Mouse (Mus musculus): ENCODE measurements around the gene Fis1. TPM values are rescaled to one million over a fixed set of nuclear protein-coding genes. Genes with fewer than 3 reads are reported as not detected.

The Fis1 gene
- polyA plus RNA-seq, 1 experiment = 179 TPM

- Histone ChIP-seq H3K27ac (ENCODE audit: control insufficient read depth, insufficient read depth, low read depth, low read length, poor library complexity) (no peak overlapping the region), H3K4me3 (replicated peaks; ENCODE audit: control insufficient read depth, low read depth, low read length) (peak overlapping the region; percentile 81), H3K4me1 (ENCODE audit: control insufficient read depth, insufficient read depth, low read length) (no peaks in the 10 kb centered on the region)
- WGBS = under 1% methylated on average over 38 of the region's 38 CpGs
- TF ChIP-seq POLR2A (IDR thresholded peaks at IDR 0.05; ENCODE audit: borderline replicate concordance, control insufficient read depth, low read depth, low read length) (no peak), CTCF (IDR thresholded peaks at IDR 0.05; ENCODE audit: control insufficient read depth, insufficient read depth, low read length) (no peak)
These were observed 34.2 kb upstream of the Fis1 start for GRCm38 (mm10) chr5:136918655-136919472.

- Histone ChIP-seq H3K4me1 (ENCODE audit: control insufficient read depth, insufficient read depth, low read length) (no peaks in the 10 kb centered on the region), H3K27ac (ENCODE audit: control insufficient read depth, insufficient read depth, low read depth, low read length, poor library complexity) (no peak overlapping the region), H3K4me3 (replicated peaks; ENCODE audit: control insufficient read depth, low read depth, low read length) (peak overlapping the region; percentile 8)
- TF ChIP-seq POLR2A (IDR thresholded peaks at IDR 0.05; ENCODE audit: borderline replicate concordance, control insufficient read depth, low read depth, low read length) (no peak), CTCF (IDR thresholded peaks at IDR 0.05; ENCODE audit: control insufficient read depth, insufficient read depth, low read length) (no peak)
- WGBS = 15% methylated on average over 18 of the region's 18 CpGs
These were observed 33.4 kb upstream of the Fis1 start for GRCm38 (mm10) chr5:136919546-136920301.

DNA sequence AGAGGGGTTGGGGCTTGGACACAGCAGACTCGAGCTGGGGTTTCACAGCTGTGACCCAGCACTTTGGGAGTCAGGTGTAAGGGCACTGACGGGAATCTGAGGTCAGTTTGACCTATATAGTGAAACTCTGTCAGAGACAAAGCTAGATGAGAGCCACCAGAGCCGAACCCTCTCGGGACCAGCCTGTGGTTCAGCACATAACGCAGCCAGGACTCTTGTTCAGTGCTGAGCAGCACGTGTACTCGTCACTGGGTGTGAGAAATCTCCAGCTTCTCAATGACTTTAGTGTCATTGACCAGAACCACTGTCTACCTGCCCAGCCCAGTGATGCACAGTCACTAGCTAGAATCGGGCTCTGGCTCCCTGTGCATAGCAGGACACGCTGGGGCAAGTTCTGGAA is 30.2 kb upstream of the Fis1 start:
- 82% methylated on average over 9 of the region's 9 CpGs for WGBS
- no peak overlapping the region for H3K4me3 ChIP-seq (replicated peaks; ENCODE audit: control insufficient read depth, low read depth, low read length)

GRCm38 (mm10) chr5:136923751-136924478 is 29.2 kb upstream of the Fis1 start:
- no peak overlapping the region for H3K4me3 ChIP-seq (replicated peaks; ENCODE audit: control insufficient read depth, low read depth, low read length)
- 83% methylated on average over 7 of the region's 7 CpGs for WGBS
- no peak overlapping the region for H3K27ac ChIP-seq (ENCODE audit: control insufficient read depth, insufficient read depth, low read depth, low read length, poor library complexity)
- TF ChIP-seq POLR2A (IDR thresholded peaks at IDR 0.05; ENCODE audit: borderline replicate concordance, control insufficient read depth, low read depth, low read length) = no peak
- no peak for TF ChIP-seq CTCF (IDR thresholded peaks at IDR 0.05; ENCODE audit: control insufficient read depth, insufficient read depth, low read length)
- no peaks in the 10 kb centered on the region for H3K4me1 ChIP-seq (ENCODE audit: control insufficient read depth, insufficient read depth, low read length)

More for the DNA sequence above, 30.2 kb upstream of the Fis1 start:
- Histone ChIP-seq H3K27ac (ENCODE audit: control insufficient read depth, insufficient read depth, low read depth, low read length, poor library complexity) (no peak overlapping the region), H3K4me1 (ENCODE audit: control insufficient read depth, insufficient read depth, low read length) (no peaks in the 10 kb centered on the region)
- TF ChIP-seq POLR2A (IDR thresholded peaks at IDR 0.05; ENCODE audit: borderline replicate concordance, control insufficient read depth, low read depth, low read length) (no peak), CTCF (IDR thresholded peaks at IDR 0.05; ENCODE audit: control insufficient read depth, insufficient read depth, low read length) (no peak)

DNA sequence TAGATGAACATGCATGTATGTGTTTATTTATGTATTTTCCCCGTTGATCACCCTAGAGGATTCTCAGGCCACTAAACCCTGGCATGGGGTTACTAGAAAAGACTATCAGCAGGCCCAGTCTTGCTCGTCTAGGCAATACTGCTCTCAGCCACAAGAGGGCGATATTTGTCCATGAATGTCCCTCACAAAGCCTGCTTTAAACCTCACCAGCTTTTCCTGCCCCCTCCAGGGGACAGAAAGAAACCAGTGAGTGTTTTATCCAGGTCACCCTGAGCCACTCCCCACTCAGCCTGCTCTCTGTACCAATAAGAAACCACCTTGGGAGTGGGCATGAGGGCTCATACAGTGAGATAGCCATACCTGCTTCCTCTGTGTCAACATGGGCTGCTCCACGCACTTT is 24.0 kb upstream of the Fis1 start:
- TF ChIP-seq CTCF (IDR thresholded peaks at IDR 0.05; ENCODE audit: control insufficient read depth, insufficient read depth, low read length) = peak; percentile 81
- TF ChIP-seq POLR2A (IDR thresholded peaks at IDR 0.05; ENCODE audit: borderline replicate concordance, control insufficient read depth, low read depth, low read length) = no peak

DNA sequence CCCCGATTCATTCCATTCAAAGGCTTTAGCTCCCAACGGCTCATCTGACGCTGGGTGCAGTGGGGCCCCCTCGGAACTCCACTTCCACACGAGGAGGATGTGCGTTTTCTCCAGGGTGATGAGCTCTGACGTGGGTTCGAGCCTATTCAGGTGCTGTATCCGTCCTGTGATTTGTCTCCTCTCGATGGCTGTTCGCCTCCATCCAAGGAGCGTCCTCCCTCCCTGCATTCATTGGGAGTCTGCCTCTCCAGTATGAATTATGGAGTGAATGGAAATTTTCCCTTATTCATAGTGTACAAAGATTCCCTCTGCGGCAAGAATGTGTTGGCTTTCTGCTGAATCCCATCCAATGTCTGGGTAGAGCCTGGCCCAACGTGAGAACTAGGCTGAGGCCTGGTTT is 21.2 kb upstream of the Fis1 start:
- no peak for TF ChIP-seq CTCF (IDR thresholded peaks at IDR 0.05; ENCODE audit: control insufficient read depth, insufficient read depth, low read length)
- TF ChIP-seq POLR2A (IDR thresholded peaks at IDR 0.05; ENCODE audit: borderline replicate concordance, control insufficient read depth, low read depth, low read length) = no peak
- 89% methylated on average over 14 of the region's 14 CpGs for WGBS
- H3K4me3 ChIP-seq (replicated peaks; ENCODE audit: control insufficient read depth, low read depth, low read length) = no peak overlapping the region

More for the DNA sequence above, 24.0 kb upstream of the Fis1 start:
- Histone ChIP-seq H3K27ac (ENCODE audit: control insufficient read depth, insufficient read depth, low read depth, low read length, poor library complexity) (no peak overlapping the region), H3K4me3 (replicated peaks; ENCODE audit: control insufficient read depth, low read depth, low read length) (no peak overlapping the region), H3K4me1 (ENCODE audit: control insufficient read depth, insufficient read depth, low read length) (no peaks in the 10 kb centered on the region)
- 27% methylated on average over 4 of the region's 4 CpGs for WGBS

GRCm38 (mm10) chr5:136932956-136933355 is 20.1 kb upstream of the Fis1 start:
- TF ChIP-seq CTCF (IDR thresholded peaks at IDR 0.05; ENCODE audit: control insufficient read depth, insufficient read depth, low read length) (no peak), POLR2A (IDR thresholded peaks at IDR 0.05; ENCODE audit: borderline replicate concordance, control insufficient read depth, low read depth, low read length) (no peak)
- WGBS = 80% methylated on average over 5 of the region's 5 CpGs
- H3K27ac ChIP-seq (ENCODE audit: control insufficient read depth, insufficient read depth, low read depth, low read length, poor library complexity) = no peak overlapping the region

More for the DNA sequence above, 21.2 kb upstream of the Fis1 start:
- no peaks in the 10 kb centered on the region for H3K4me1 ChIP-seq (ENCODE audit: control insufficient read depth, insufficient read depth, low read length)
- H3K27ac ChIP-seq (ENCODE audit: control insufficient read depth, insufficient read depth, low read depth, low read length, poor library complexity) = no peak overlapping the region

GRCm38 (mm10) chr5:136933930-136934329 is 19.1 kb upstream of the Fis1 start:
- 93% methylated on average over 6 of the region's 6 CpGs for WGBS
- Histone ChIP-seq H3K4me3 (replicated peaks; ENCODE audit: control insufficient read depth, low read depth, low read length) (no peak overlapping the region), H3K27ac (ENCODE audit: control insufficient read depth, insufficient read depth, low read depth, low read length, poor library complexity) (no peak overlapping the region), H3K4me1 (ENCODE audit: control insufficient read depth, insufficient read depth, low read length) (no peaks in the 10 kb centered on the region)
- TF ChIP-seq POLR2A (IDR thresholded peaks at IDR 0.05; ENCODE audit: borderline replicate concordance, control insufficient read depth, low read depth, low read length) (no peak), CTCF (IDR thresholded peaks at IDR 0.05; ENCODE audit: control insufficient read depth, insufficient read depth, low read length) (no peak)

More at GRCm38 (mm10) chr5:136932956-136933355, 20.1 kb upstream of the Fis1 start:
- H3K4me1 ChIP-seq (ENCODE audit: control insufficient read depth, insufficient read depth, low read length) = no peaks in the 10 kb centered on the region
- H3K4me3 ChIP-seq (replicated peaks; ENCODE audit: control insufficient read depth, low read depth, low read length) = no peak overlapping the region

Data from bone marrow, adult 2 months (tissue).